Mouse (Mus musculus): ENCODE data around the gene Lypd5. TPM values are rescaled to one million over a fixed set of nuclear protein-coding genes. Genes with fewer than 3 reads are reported as not detected.

The Lypd5 gene
- polyA plus RNA-seq, 1 experiment from 2014 or later, result not detected

DNA sequence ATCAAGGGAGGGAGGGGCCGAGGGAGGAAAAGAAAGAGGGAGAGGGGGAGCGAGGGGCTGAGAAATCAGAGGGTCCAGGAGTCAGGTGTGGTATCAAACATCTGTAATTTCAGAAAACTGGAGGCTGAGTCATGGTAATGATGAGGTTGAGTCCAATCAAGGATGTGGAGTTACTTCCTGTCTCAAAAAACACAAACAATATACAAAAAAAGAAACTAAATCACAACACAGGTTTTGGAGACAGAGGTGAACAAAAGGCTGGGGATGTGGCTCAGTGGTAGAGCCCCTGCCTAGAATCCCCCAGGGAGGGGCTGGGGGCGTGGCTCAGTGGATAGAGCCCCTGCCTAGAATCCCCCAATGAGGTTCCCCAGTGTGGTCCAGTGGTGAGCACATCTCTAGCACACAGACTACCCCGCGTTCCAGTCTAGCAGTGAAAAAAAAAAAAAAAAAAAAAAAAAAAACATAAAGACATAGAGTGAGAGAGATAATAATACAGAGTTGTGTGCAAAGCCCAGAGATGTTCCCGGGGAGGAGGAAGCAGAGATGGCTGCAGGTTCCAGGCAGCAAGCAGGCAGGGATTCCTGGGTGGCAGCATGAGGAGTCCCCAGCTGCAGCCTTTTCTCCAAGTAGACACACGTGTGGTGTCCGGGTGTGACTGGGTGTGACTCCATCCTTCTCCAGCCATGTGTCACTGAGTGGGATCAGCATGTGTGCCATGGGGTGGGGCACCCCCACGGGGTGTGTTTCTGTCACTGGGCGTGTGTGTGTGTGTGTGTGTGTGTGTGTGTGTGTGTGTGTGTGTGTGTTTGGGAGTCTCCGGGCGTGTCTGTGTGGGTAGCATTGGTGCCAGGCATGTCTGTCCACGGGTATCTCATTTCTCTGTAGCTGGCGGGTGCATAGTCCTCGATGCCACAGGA, 18.0 kb downstream of the Lypd5 start:
- Histone ChIP-seq H3K27me3 (ENCODE audit: control insufficient read depth, insufficient read depth, low read length) (0 out of 2 replicates have a peak, but pooled peaks cover 2% of the 10 kb centered on the region), H3K9ac (ENCODE audit: low read length) (no peak overlapping the region), H3K4me3 (ENCODE audit: low read length) (no peak overlapping the region), H3K9me3 (replicated peaks; ENCODE audit: control insufficient read depth, low read length) (no peaks in the 10 kb centered on the region), H3K4me2 (ENCODE audit: low read depth, low read length) (no peak overlapping the region), H3K27ac (ENCODE audit: low read length) (no peak overlapping the region), H3K4me1 (ENCODE audit: control insufficient read depth, insufficient read depth, low read length) (no peaks in the 10 kb centered on the region), H3K36me3 (ENCODE audit: control insufficient read depth, insufficient read depth) (no peaks in the 10 kb centered on the region)
- 67% methylated on average over 15 of the region's 15 CpGs for WGBS
- no peak for ATAC-seq (replicated peaks; ENCODE audit: extremely low read depth, insufficient read depth, low FRiP score)

DNA sequence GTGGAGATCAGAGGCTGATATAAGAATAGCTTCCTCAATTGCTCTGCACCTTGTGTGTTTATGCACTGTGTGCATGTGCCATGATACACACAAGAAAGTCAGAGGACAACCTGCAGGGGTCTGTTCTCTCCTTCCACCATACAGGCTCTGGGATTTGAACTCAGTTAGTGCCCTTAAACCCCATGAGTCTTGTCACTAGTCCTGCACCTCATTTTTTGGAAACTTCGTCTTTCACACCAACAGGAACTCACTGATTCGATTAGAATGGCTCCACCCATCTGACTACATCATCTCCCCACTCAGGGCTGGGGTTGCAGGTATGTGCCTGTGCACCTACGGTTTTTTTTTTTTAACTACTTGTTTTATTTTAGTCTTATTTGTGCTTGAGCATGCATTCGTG, 19.2 kb downstream of the Lypd5 start:
- 59% methylated on average over 4 of the region's 4 CpGs for WGBS
- Histone ChIP-seq H3K9me3 (replicated peaks; ENCODE audit: control insufficient read depth, low read length) (no peaks in the 10 kb centered on the region), H3K4me3 (ENCODE audit: low read length) (no peak overlapping the region), H3K4me2 (ENCODE audit: low read depth, low read length) (no peak overlapping the region), H3K27ac (ENCODE audit: low read length) (no peak overlapping the region), H3K36me3 (ENCODE audit: control insufficient read depth, insufficient read depth) (no peaks in the 10 kb centered on the region), H3K4me1 (ENCODE audit: control insufficient read depth, insufficient read depth, low read length) (0 out of 2 replicates have a peak, but pooled peaks cover 2% of the 10 kb centered on the region), H3K27me3 (ENCODE audit: control insufficient read depth, insufficient read depth, low read length) (0 out of 2 replicates have a peak, but pooled peaks cover 2% of the 10 kb centered on the region), H3K9ac (ENCODE audit: low read length) (no peak overlapping the region)
- ATAC-seq (replicated peaks; ENCODE audit: extremely low read depth, insufficient read depth, low FRiP score), result no peak

DNA sequence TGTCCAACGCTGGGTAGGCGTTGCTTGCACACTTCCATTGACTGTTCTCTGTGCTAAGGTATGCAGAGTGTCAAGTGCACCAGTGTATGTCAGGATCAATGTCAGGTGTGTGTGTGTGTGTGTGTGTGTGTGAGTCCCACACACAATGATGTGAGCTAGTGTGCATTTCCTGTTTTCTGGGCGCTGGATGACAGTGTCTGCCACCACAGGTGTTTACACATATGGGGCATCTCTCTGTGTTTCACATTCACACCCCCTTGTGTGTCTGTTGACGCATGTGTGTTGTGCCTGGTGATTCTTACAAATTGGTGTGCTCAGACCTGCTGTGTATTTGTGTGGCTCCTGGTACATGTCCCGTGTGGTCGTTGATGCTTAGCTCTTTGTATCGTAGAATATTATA, 19.9 kb downstream of the Lypd5 start:
- H3K27ac ChIP-seq (ENCODE audit: low read length), result no peak overlapping the region
- peaks cover 6% of the 10 kb centered on the region for H3K4me1 ChIP-seq (ENCODE audit: control insufficient read depth, insufficient read depth, low read length)
- no peak overlapping the region for H3K9ac ChIP-seq (ENCODE audit: low read length)
- no peak for ATAC-seq (replicated peaks; ENCODE audit: extremely low read depth, insufficient read depth, low FRiP score)
- no peaks in the 10 kb centered on the region for H3K9me3 ChIP-seq (replicated peaks; ENCODE audit: control insufficient read depth, low read length)
- 0 out of 2 replicates have a peak, but pooled peaks cover 2% of the 10 kb centered on the region for H3K27me3 ChIP-seq (ENCODE audit: control insufficient read depth, insufficient read depth, low read length)
- 83% methylated on average over 7 of the region's 7 CpGs for WGBS
- H3K4me2 ChIP-seq (ENCODE audit: low read depth, low read length), result no peak overlapping the region
- no peak overlapping the region for H3K4me3 ChIP-seq (ENCODE audit: low read length)
- no peaks in the 10 kb centered on the region for H3K36me3 ChIP-seq (ENCODE audit: control insufficient read depth, insufficient read depth)

DNA sequence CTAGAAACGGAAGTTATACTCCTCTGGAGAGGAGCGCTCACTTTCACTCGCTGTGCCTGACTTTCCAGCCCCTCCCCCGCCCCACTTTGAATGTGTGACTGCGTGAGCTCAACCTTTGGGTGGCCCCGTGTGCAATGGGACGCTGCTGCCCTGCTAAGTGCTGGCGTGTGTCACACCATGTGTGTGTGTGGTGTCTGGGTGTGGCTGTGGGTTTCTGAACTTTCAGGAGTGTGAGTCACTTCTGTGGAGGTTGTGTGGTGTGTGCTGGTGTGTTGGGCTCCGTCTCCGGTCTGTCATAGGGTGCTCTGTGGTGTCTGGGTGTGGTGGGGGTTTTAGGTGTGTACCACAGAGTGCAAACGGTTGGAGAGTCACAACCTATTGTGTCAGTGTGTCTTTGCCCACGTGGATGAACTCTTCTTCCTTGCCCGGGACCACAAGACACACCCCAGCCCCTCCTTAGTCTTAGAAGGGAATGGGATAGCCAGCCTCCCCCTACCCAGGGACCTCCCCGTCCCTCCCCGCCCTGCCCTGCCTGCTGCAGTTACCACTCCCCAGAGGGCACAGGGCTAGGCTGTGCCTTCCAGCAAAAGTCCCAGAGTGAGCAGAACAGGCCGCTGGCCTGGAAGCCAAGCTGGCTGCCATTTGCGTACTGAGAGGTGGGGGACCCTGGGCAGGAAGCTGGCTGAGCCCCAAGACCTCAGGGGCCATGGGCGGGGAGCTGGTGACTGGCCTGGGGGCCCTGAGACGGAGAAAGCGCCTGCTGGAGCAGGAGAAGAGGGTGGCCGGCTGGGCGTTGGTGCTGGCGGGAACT, 20.9 kb downstream of the Lypd5 start, which contains the start of gene Kcnn4:
Kcnn4 (plus strand) TSS at position 533 of the 811 bp plus-strand sequence.
- Histone ChIP-seq H3K9me3 (replicated peaks; ENCODE audit: control insufficient read depth, low read length) (no peaks in the 10 kb centered on the region), H3K9ac (ENCODE audit: low read length) (peak within 1 kb of the TSS; percentile 61), H3K36me3 (ENCODE audit: control insufficient read depth, insufficient read depth) (no peaks in the 10 kb centered on the region), H3K4me3 (ENCODE audit: low read length) (peak within 1 kb of the TSS; percentile 45), H3K27ac (ENCODE audit: low read length) (peak within 1 kb of the TSS; percentile 62; the same call in 1 of the 2 replicates), H3K4me2 (ENCODE audit: low read depth, low read length) (peak within 1 kb of the TSS; percentile 37; the same call in 1 of the 2 replicates), H3K27me3 (ENCODE audit: control insufficient read depth, insufficient read depth, low read length) (0 out of 2 replicates have a peak, but pooled peaks cover 2% of the 10 kb centered on the region), H3K4me1 (ENCODE audit: control insufficient read depth, insufficient read depth, low read length) (peaks cover 8% of the 10 kb centered on the region)
- peak; percentile 41; the same call in 1 of the 2 replicates for ATAC-seq (replicated peaks; ENCODE audit: extremely low read depth, insufficient read depth, low FRiP score)
- 31% methylated on average over 23 of the region's 23 CpGs for WGBS

- Histone ChIP-seq H3K4me1 (ENCODE audit: control insufficient read depth, insufficient read depth, low read length) (peaks cover 8% of the 10 kb centered on the region), H3K27me3 (ENCODE audit: control insufficient read depth, insufficient read depth, low read length) (0 out of 2 replicates have a peak, but pooled peaks cover 2% of the 10 kb centered on the region), H3K9me3 (replicated peaks; ENCODE audit: control insufficient read depth, low read length) (no peaks in the 10 kb centered on the region), H3K4me2 (ENCODE audit: low read depth, low read length) (peak overlapping the region; percentile 37), H3K36me3 (ENCODE audit: control insufficient read depth, insufficient read depth) (no peaks in the 10 kb centered on the region), H3K9ac (ENCODE audit: low read length) (peak overlapping the region; percentile 61), H3K27ac (ENCODE audit: low read length) (no peak overlapping the region; the same call in 1 of the 2 replicates), H3K4me3 (ENCODE audit: low read length) (peak overlapping the region; percentile 45)
- no peak for ATAC-seq (replicated peaks; ENCODE audit: extremely low read depth, insufficient read depth, low FRiP score)
- 52% methylated on average over 7 of the region's 7 CpGs for WGBS
These were observed 22.2 kb downstream of the Lypd5 start for GRCm38 (mm10) chr7:24371012-24371808.

GRCm38 (mm10) chr7:24371809-24372145, 22.8 kb downstream of the Lypd5 start:
- Histone ChIP-seq H3K36me3 (ENCODE audit: control insufficient read depth, insufficient read depth) (no peaks in the 10 kb centered on the region), H3K9ac (ENCODE audit: low read length) (no peak overlapping the region), H3K9me3 (replicated peaks; ENCODE audit: control insufficient read depth, low read length) (no peaks in the 10 kb centered on the region), H3K27me3 (ENCODE audit: control insufficient read depth, insufficient read depth, low read length) (0 out of 2 replicates have a peak, but pooled peaks cover 2% of the 10 kb centered on the region), H3K4me1 (ENCODE audit: control insufficient read depth, insufficient read depth, low read length) (peaks cover 9% of the 10 kb centered on the region), H3K4me2 (ENCODE audit: low read depth, low read length) (peak overlapping the region; percentile 37), H3K4me3 (ENCODE audit: low read length) (peak overlapping the region; percentile 45), H3K27ac (ENCODE audit: low read length) (no peak overlapping the region; the same call in 1 of the 2 replicates)
- 47% methylated on average over 3 of the region's 3 CpGs for WGBS
- no peak for ATAC-seq (replicated peaks; ENCODE audit: extremely low read depth, insufficient read depth, low FRiP score)

GRCm38 (mm10) chr7:24372300-24372699, 23.3 kb downstream of the Lypd5 start:
- WGBS, result 59% methylated on average over 9 of the region's 11 CpGs
- H3K4me3 ChIP-seq (ENCODE audit: low read length), result peak overlapping the region; percentile 27

GRCm38 (mm10) chr7:24372786-24373185, 23.8 kb downstream of the Lypd5 start:
- Histone ChIP-seq H3K27ac (ENCODE audit: low read length) (peak overlapping the region; percentile 45), H3K9ac (ENCODE audit: low read length) (no peak overlapping the region), H3K4me2 (ENCODE audit: low read depth, low read length) (peak overlapping the region; percentile 14; the same call in 1 of the 2 replicates), H3K4me3 (ENCODE audit: low read length) (no peak overlapping the region; the same call in 1 of the 2 replicates), H3K9me3 (replicated peaks; ENCODE audit: control insufficient read depth, low read length) (no peaks in the 10 kb centered on the region), H3K4me1 (ENCODE audit: control insufficient read depth, insufficient read depth, low read length) (peaks cover 15% of the 10 kb centered on the region), H3K36me3 (ENCODE audit: control insufficient read depth, insufficient read depth) (no peaks in the 10 kb centered on the region), H3K27me3 (ENCODE audit: control insufficient read depth, insufficient read depth, low read length) (peaks cover 2% of the 10 kb centered on the region; the same call in 1 of the 2 replicates)
- ATAC-seq (replicated peaks; ENCODE audit: extremely low read depth, insufficient read depth, low FRiP score), result no peak
- WGBS, result 56% methylated on average over 4 of the region's 4 CpGs

More at GRCm38 (mm10) chr7:24372300-24372699, 23.3 kb downstream of the Lypd5 start:
- Histone ChIP-seq H3K4me2 (ENCODE audit: low read depth, low read length) (peak overlapping the region; percentile 14; the same call in 1 of the 2 replicates), H3K27ac (ENCODE audit: low read length) (peak overlapping the region; percentile 45), H3K9ac (ENCODE audit: low read length) (peak overlapping the region; percentile 38; the same call in 1 of the 2 replicates), H3K4me1 (ENCODE audit: control insufficient read depth, insufficient read depth, low read length) (peaks cover 13% of the 10 kb centered on the region), H3K36me3 (ENCODE audit: control insufficient read depth, insufficient read depth) (no peaks in the 10 kb centered on the region), H3K27me3 (ENCODE audit: control insufficient read depth, insufficient read depth, low read length) (peaks cover 2% of the 10 kb centered on the region; the same call in 1 of the 2 replicates), H3K9me3 (replicated peaks; ENCODE audit: control insufficient read depth, low read length) (no peaks in the 10 kb centered on the region)
- ATAC-seq (replicated peaks; ENCODE audit: extremely low read depth, insufficient read depth, low FRiP score), result no peak
